Mouse (Mus musculus) small intestine, adult 2 months (tissue): ENCODE measurements around the gene Rnase9.

Experiments used
- CTCF ChIP-seq: fragments of 200-500 bp; IDR thresholded peaks from 2 replicates; pipeline ENCODE4 v1.5.1; 2012; ENCODE audit warnings: low read depth, mild to moderate bottlenecking, control low read depth, inconsistent platforms, low read length, moderate library complexity, mixed read lengths; ENCODE audit not compliant: insufficient replicate concordance, insufficient read length; ENCODE audit errors: extremely low read depth
- POLR2A ChIP-seq: fragments of 200-500 bp; IDR thresholded peaks from 2 replicates; pipeline ENCODE4 v1.6.1; 2012; ENCODE audit warnings: low read depth, mild to moderate bottlenecking, control low read depth, inconsistent platforms, low read length, moderate library complexity

GRCm38 (mm10) chr14:51008781-51009180, 32.9 kb downstream of the Rnase9 start:
- TF ChIP-seq POLR2A = no peak
- no peak for TF ChIP-seq CTCF
